Mouse (Mus musculus): ENCODE data around the gene Rhbdf2.
A peak's percentile ranks its signal among the peaks of the same experiment; 100 is the strongest.

Gene Rhbdf2

DNA sequence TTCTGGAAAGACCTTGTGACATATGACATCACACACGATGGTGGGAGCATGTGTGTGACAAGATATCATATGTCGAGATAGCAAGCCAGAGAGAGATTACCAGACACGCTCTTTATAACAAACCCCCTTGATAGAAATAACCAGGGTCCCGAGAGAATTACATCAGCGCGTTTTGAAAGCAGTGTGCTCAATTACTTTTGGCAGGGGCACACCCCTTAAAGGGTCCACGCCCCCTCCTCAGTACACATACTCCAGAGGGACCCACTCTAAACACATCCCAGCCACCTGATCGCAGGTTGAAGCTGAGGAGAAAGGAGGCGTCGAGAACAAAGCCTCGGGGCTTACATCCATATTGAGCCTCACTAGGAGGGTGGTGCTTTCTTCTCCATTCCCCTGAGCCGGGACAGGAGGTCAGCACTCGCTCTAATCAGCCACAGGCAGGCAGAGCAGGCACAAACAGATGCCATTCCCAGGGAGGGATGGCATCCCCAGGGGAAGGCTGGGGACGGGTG lies 37.7 kb downstream of the Rhbdf2 start:
- DNase-seq (ENCODE audit: low spot score in 2 of 2), result no peak

DNA sequence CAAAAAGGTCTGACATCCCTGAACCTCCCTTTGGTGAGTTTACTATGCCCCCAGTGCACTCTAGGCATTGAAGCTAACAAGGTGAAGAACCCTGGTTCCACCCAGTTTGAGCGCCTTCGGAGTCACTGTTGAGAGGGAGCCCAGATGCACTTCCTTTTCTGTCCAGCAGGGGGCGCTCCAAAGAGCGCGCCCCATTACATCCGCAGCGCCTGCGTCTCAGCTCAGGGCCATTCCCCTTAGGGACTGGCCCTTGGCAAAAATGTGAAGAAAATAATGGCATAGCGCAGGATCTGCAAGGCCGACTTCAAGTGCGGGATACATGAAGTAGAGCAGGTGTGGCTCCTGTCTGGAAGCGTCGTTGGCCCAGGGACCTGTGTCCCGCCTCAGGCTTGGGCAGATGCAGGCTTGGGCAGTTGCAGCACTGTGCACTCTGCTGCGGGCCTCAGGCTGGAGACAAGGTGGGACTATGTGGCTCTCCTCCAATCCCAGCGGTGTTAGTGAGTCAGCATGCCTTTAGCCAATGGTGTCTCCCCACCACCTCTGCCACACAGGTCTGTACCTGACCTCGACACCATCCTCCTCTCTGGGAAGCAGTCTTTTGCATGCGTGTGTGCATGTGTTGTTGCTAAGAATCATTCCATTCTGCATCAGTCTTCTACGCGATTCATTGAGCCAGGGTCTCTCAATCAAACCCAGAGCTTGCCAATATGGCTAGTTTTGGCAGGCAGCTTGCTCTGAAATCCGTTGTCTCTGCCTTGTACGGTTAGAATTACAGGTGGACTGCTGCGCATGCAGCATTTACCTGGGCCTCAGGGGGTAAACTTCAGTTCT lies 39.8 kb downstream of the Rhbdf2 start:
- DNase-seq (ENCODE audit: low spot score in 2 of 2), result peak; percentile 57 to 79

DNA sequence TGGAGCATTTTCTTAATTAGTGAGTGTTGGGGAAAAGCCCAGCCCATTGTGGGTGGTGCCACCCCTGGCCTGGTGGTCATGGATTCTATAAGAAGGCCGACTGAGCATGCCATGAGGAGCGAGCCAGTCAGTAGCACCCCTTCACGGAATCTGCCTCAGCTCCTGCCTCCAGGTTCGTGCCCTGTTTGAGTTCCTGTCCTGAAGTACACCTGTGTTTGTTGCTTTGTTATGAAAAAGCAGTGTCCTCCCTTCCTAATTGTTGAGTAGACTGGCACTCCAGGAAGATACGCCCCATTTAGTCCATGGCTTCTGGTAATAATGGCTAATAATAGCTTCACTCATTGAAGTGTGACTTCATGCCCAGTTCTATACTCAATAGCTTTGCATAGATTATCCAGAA lies 40.5 kb downstream of the Rhbdf2 start, which contains the start of gene Aanat:
TSS of gene Aanat (plus strand) at position 123 of the 400 bp plus-strand sequence.
- no peak for DNase-seq (ENCODE audit: low spot score in 2 of 2)

DNA sequence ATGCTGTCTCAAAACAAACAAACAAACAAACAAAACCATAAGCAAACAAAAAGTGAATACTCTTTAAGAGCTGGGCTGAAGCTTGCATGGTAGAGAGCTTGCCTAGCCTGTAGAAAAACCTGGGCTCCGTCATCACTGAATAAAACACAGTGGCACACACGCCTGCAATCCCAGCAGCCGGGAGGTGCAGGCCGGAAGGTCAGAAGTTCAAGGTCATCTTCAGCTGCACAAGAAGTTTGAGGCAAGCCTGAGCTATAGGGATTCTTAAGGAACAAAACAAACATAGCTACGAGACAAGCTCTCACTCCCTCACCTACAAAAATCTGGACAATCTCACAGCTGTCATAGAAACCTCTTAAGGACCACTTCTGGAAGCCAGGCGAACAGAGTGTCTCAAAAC lies 41.1 kb downstream of the Rhbdf2 start:
- no peak for DNase-seq (ENCODE audit: low spot score in 2 of 2)

DNA sequence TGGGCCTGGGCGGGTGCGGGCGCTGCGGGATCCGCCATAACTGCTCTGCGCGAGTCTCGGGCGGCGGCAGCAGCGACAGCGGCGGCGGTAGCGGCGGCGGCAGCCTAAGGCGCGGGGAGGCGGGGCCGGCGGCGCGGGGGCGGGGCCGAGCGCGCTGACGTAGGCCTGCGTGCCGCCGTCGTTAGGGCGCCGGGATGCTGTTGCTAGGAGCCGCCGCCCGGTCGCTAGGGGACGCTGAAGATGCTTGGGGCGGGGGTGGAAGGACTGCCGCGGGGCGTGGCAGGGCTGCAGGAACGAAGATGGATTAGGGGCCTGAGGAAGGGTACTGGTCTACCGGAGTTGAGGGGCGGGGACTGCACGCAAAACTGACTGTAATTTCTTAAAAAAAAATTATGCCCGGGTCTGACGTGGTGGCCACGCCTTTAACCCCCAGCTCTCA lies 45.4 kb downstream of the Rhbdf2 start, which contains the start of gene Ube2o:
TSS of gene Ube2o (minus strand) at position 72 of the 439 bp plus-strand sequence.
- DNase-seq (ENCODE audit: low spot score in 2 of 2), result peak; percentile 78 to 88

GRCm38 (mm10) chr11:116580711-116581375 lies 46.0 kb downstream of the Rhbdf2 start:
- peak in 1 of 2 experiments; percentile 45 for DNase-seq (ENCODE audit: low spot score in 2 of 2)

DNA sequence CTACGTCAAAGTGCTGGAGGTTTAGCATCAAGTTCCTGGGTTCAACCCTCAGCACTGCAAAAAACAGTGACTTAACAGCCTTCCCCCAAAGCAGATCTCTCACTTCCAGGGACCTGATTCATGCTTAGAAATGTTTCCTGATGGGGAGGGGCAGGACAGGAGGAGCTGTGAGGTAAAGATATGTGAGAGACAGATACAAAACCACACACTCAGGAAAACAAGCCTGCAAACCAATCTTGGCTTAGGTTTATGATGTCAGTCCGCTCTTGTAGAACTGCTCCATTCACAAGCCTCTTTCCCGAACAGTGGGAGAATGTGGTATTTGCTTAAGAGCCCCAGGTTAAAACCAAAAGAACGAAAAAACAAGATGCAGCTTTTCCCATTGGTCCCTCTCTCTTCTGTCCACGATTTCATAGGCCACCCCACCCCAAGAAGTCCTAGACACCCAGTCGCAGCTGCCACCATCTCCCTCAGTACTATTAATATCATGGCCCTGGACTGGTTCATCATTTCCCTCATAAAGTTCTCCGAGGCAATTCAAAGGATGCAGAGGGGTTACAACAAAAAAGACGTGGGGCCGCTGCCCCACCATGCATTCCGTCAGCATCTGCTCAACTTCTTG lies 46.7 kb downstream of the Rhbdf2 start:
- no peak for DNase-seq (ENCODE audit: low spot score in 2 of 2)

DNA sequence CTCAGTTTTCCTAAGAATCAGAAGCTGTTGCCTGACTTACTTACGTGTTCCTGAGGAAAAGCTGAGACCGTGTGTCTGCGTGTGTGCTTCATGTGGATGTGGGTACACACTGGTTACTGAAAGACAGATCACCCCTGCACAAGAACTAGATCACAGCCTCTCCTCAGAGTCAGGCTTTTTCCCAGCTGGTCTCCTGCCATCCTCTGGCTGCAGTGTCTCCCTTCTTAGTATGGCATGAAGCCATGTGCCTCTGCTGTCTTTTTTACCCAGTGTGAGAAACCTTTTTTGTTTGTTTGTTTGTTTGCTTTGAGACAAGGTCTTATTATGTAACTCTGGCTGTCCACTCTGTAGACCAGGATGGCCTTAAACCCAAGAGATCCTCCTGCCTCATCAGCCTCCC lies 47.5 kb downstream of the Rhbdf2 start:
- DNase-seq (ENCODE audit: low spot score in 2 of 2), result no peak

- no peak for DNase-seq (ENCODE audit: low spot score in 2 of 2)
Observed at GRCm38 (mm10) chr11:116575396-116575795, 51.4 kb downstream of the Rhbdf2 start.

DNA sequence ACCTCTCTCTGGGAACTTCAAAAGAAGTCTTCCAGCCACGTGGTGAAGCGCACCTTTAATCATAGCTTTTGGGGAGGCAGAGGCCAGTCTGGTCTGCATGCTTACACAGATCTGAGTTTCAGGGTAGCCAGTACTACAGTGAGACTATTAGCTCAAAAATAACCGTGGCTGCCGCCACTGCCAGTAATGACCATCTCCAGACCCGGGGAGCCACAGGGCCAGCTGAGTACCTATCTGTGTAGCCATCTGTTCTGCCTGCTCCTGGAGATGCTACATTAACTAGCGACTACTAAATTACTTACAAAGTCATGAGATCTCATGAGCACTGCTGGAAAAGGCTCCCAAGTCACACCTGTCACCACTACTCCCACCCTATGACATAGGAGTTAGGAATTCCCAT lies 51.8 kb downstream of the Rhbdf2 start:
- DNase-seq (ENCODE audit: low spot score in 2 of 2), result no peak

DNA sequence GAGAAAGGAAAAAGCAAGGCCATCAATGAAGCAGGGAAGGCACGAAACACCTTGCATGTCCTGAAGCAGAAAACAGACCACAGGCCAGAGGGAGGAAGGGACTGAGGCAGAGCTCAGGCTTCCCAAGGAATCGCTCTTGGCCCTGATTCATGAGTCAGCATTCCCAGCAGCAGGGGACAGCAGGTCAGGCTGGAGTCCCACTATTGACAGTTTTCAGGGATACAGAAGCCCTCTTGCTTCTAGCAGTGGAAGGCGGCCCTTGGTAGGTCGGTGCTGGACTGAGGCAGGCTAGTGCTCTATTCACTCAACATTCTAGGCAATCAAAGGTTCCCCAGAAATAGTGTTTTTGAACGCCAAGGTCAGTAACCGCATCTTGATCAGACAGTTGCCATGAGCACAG lies 52.3 kb downstream of the Rhbdf2 start:
- DNase-seq (ENCODE audit: low spot score in 2 of 2), result no peak

DNA sequence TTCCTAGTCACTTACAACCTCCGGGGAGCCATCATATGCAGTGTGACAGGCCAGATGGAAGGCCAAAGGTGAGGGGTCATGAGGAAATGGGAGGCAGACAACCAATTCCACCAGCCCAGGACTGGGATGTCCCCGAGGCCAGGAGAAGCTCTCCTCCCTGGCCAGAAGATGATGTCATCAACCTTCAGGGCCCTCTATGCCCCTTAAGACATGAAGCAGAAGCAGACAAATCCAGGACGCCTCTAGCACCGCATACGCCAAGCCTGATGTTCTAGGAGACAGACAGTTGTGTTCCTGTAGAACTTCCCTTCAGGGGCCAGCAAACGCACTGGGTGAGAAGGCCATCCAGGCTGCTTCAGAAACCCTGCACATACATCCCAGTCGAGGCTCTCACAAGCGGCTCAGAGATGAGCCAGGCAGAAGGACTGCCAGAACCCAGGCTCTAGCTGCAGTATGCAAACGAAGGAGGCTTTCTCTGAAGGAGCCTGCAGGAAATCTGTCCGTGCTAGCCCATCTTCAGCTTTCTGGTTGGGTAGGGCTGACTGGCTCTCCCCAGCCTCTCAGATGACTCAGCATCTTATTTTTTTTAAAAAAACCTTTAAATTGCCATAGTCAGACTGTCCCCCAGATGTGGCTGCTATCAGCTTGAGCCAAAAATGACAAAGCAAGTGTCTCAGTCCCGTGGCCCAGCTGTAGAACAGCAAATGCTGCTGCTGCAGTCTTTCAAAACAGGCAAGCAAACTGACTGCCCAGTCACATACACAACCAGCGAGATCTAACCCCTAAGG lies 53.9 kb downstream of the Rhbdf2 start:
- no peak for DNase-seq (ENCODE audit: low spot score in 2 of 2)

DNA sequence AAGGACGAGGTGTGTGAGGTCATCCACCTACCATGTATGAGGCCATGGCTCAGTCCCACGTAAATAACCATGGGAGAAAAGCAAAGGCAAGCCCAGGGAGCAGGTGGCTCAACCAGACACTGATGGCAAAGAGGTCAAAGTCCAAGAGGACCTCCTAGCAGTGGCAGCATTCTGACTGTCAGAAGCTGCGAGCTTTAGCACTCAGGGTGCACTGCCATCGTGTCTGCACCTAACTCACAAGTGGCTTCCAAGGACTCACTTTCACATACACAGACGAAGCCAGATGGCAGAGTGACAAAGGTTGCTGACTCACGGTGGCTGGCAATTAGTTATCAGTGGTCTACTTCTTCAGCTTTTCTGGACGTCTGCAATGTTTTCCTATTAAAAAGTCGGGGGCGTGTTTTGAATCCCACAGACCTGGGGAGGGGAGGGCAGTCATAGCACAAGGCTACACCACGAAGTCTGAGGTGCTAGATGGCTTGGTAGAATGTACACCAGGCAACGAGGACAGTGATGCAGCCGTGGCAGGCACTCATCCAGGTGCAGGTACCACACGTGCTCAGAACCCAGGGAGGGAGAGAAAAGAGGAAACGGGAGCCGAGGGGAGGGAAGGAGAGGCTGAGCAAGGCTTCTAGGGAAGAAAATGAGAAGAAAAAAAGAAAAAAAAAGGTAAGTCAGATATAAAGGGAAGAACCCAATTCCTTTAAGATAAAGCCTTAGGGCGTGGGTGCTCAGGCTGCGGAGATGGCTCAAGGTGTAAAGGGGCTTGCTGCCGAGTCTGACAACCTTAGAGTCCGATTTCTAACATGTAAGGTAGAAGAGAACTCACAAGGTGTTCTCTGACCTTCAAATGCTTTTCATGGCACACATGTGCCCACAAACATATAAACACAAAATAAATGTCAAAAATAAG lies 54.8 kb downstream of the Rhbdf2 start:
- DNase-seq (ENCODE audit: low spot score in 2 of 2), result no peak

DNA sequence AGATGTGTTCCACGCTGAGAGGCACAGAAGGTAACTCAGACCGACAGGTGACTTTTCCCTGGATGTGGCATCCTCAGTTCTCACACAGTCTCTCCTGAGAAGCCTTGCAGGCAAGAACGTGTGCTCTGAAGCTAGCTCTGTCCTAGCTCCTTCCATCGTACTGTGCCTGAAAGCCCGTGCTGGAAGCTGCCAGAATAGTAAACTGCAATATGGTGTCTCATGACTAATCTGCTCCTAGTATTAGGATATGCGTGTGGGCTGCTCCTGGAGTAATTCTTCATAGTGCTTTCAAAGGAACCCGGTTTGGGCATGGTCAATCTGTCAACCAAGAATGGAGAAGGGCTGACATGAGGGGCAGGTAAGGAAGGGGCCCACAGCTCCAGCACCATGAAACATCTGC lies 56.0 kb downstream of the Rhbdf2 start:
- DNase-seq (ENCODE audit: low spot score in 2 of 2), result no peak

DNA sequence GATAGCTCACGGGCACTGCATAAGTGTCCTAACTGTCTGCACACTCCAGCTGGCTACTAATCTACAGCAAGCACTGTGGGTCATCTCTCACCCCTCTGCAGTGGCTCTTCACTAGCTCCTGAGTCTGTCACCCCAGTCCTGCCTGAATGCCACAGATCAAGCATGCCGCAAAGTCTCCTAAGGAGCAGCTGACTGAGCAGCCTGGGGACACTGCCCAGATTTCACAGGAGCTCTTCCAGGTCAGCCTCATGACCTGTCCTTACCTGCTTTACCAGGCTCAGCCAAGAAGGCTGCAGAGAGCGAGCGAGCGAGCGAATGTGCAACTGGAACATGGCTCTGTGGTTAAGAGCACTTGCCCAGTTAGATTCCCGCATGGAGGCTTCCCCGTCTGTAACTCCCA lies 59.3 kb downstream of the Rhbdf2 start:
- DNase-seq (ENCODE audit: low spot score in 2 of 2), result no peak

DNA sequence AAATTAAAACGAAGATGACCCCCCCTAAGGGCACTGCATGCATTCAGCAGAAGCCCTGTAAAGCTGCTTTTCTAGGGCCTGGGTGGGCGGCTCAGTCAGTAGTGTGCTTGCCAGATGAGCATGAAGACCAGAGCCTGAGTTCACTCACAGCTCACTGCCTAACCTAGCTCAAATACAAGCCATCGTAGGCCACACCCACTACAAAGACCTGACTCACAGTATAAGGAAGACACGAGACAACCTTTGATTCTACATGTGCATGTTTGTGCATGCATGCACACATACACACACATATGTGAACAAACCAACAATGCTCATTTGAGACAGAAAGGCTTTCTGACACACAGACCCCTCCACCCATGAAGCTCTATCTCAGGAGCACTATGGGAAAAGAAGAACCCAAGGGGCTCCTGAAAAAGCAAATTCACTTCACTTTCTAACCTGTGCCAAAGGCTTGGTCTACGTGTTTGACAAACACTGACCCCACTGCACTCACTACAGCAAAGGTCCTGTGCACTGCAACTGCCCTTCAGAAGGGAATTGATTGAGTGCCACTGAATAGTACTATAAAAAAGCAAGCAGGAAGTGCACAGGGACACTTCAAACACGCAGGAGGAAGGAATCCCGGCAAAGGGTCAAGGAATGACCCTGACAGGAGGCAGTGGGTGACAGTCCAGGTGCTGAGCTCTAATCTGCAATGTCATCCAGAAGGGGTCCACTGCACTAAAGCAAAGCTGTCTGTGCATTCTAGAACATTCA lies 61.4 kb downstream of the Rhbdf2 start:
- no peak for DNase-seq (ENCODE audit: low spot score in 2 of 2)

DNA sequence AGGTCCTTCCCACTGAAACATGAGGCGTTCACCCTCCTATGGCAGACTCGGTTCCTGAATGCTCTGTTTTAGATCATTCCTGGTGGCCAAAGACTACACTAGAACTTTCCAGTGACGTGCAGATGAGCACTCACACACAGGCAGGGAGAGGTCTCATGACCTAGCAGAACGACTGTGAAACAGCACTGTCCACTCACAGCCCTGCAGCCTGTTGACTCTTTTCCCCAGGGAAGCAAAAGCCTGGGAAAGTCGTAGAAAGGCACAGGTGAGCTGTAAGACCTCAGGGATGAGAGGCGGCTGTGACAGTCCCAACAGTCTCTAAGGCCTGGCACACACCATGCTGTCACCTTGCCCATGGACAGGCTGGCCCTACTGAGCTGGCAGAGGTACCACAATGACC lies 70.5 kb downstream of the Rhbdf2 start:
- DNase-seq (ENCODE audit: low spot score in 2 of 2), result no peak

GRCm38 (mm10) chr11:116555572-116555971 lies 71.2 kb downstream of the Rhbdf2 start:
- no peak for DNase-seq (ENCODE audit: low spot score in 2 of 2)

GRCm38 (mm10) chr11:116554171-116554878 lies 72.5 kb downstream of the Rhbdf2 start:
- DNase-seq (ENCODE audit: low spot score in 2 of 2), result peak in 1 of 2 experiments; percentile 46
